Mouse (Mus musculus) left cerebral cortex, postnatal 36 days (tissue): ENCODE measurements around the gene Ifitm3. TPM values are rescaled to one million over a fixed set of nuclear protein-coding genes. Genes with fewer than 3 reads are reported as not detected.
A peak's percentile ranks its signal among the peaks of the same experiment; 100 is the strongest.
"Not testable (repeated sequence)": the region's sequence is repeated elsewhere in the genome, so short reads cannot be mapped to it uniquely, and the experiment has no call there.

Experiments used
- DNase-seq, 2 experiments: peaks; one replicate each; pipeline ENCODE4 v3.0.0; 2021 to 2022; ENCODE audit warnings: low spot score in 2 of 2, mixed read lengths in 1 of 2
- intact Hi-C: fragments of 180-260 bp; cut with DNase I; formaldehyde crosslinking; loops from one replicate; pipeline ENCODE4 v1.15.1; 2025
- total RNA-seq, 2 experiments: library from RNA; stranded (reverse); gene quantifications; 2 replicates each; pipeline ENCODE4 v1.2.3; 2021

The Ifitm3 gene
- total RNA-seq, 2 experiments from 2014 or later: 9.6 to 14.3 TPM

- intact Hi-C loops: no loop called here
- DNase-seq: no peak
These were observed 27.8 kb upstream of the Ifitm3 start for GRCm38 (mm10) chr7:141038090-141039032.

- intact Hi-C loops, DNase-seq: not testable (repeated sequence)
These were observed 26.1 kb upstream of the Ifitm3 start for GRCm38 (mm10) chr7:141036624-141037023.

GRCm38 (mm10) chr7:141032458-141033167 lies 22.0 kb upstream of the Ifitm3 start:
- DNase-seq: no peak
- intact Hi-C loops: no loop called here

GRCm38 (mm10) chr7:141030390-141030789 lies 19.8 kb upstream of the Ifitm3 start:
- no peak for DNase-seq
- intact Hi-C loops: no loop called here

GRCm38 (mm10) chr7:141028831-141029230 lies 18.3 kb upstream of the Ifitm3 start, which contains the start of gene Gm17387:
Gm17387 (plus strand) TSS chr7:141029131.
- intact Hi-C loops: no loop called here
- no peak for DNase-seq

GRCm38 (mm10) chr7:141026740-141027098 lies 16.1 kb upstream of the Ifitm3 start:
- intact Hi-C loops: no loop called here
- no peak for DNase-seq

- intact Hi-C loops: no loop called here
- DNase-seq: no peak
These were observed 15.6 kb upstream of the Ifitm3 start for GRCm38 (mm10) chr7:141026097-141026739.

GRCm38 (mm10) chr7:141024865-141025838 lies 14.6 kb upstream of the Ifitm3 start:
- no peak for DNase-seq
- intact Hi-C loops: no loop called here

GRCm38 (mm10) chr7:141021489-141022449 lies 11.2 kb upstream of the Ifitm3 start:
- DNase-seq: no peak
- intact Hi-C loops: no loop called here

GRCm38 (mm10) chr7:141019028-141019427 lies 8.5 kb upstream of the Ifitm3 start:
- intact Hi-C loops: no loop called here
- DNase-seq: no peak

- intact Hi-C loops, DNase-seq: not testable (repeated sequence)
These were observed 7.3 kb upstream of the Ifitm3 start, which contains the start of gene Ifitm6 for GRCm38 (mm10) chr7:141017824-141018223. Ifitm6 (minus strand) TSS chr7:141017924.

- intact Hi-C loops: no loop called here
- DNase-seq: no peak
These were observed 6.4 kb upstream of the Ifitm3 start for GRCm38 (mm10) chr7:141016707-141017697.

- intact Hi-C loops: no loop called here
- no peak for DNase-seq
These were observed 734 bp upstream of the Ifitm3 start for GRCm38 (mm10) chr7:141011238-141011770.

GRCm38 (mm10) chr7:141009665-141010064 lies 905 bp downstream of the Ifitm3 start:
- intact Hi-C loops: loop anchor here (2.0 to 5.0 kb wide), 2 partner anchors 39 to 47 kb away; no protein-coding TSS in a partner anchor
- no peak for DNase-seq

- peak; percentile 13 to 39 for DNase-seq
- intact Hi-C loops: loop anchor here (2.0 to 5.0 kb wide), 2 partner anchors 40 to 47 kb away; no protein-coding TSS in a partner anchor
These were observed 1.5 kb downstream of the Ifitm3 start for GRCm38 (mm10) chr7:141008938-141009660.
